Mouse (Mus musculus): ENCODE measurements at regions not wholly inside any gene's neighbourhood (a gene's known extent, or its start where the extent isn't known, plus 50 kb on each side); places are given as distances from the start of the nearest gene placed in this dataset.

DNA sequence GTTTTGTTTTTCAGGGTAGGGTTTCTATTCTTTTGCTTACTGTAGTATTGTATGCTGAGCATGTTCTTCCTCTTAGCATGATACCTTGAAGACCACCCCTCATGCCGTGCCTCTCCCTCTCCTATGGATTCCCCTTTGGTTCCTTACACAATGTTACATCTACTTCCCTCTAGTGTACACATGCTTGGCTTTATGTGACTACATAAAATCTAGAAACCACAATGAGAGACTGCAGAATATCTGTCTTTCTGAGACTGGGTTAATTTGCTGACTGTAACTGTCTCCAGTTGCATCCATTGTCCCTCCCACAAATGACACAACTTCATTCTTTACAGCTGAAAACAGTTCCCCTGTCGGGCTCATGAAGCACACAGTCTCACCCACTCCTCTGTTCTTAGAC is 78.8 kb upstream of the Supt20 start:
- Histone ChIP-seq H3K27me3 (replicated peaks) (no peaks in the 10 kb centered on the region), H3K9me3 (no peaks in the 10 kb centered on the region), H3K4me1 (no peaks in the 10 kb centered on the region), H3K9ac (no peak overlapping the region), H3K4me2 (no peak overlapping the region), H3K4me3 (replicated peaks) (no peak overlapping the region), H3K27ac (no peak overlapping the region), H3K36me3 (no peaks in the 10 kb centered on the region)
- WGBS, result 68% methylated on average over 2 of the region's 2 CpGs
- ATAC-seq (ENCODE audit: insufficient read depth, low FRiP score, low read depth), result no peak

DNA sequence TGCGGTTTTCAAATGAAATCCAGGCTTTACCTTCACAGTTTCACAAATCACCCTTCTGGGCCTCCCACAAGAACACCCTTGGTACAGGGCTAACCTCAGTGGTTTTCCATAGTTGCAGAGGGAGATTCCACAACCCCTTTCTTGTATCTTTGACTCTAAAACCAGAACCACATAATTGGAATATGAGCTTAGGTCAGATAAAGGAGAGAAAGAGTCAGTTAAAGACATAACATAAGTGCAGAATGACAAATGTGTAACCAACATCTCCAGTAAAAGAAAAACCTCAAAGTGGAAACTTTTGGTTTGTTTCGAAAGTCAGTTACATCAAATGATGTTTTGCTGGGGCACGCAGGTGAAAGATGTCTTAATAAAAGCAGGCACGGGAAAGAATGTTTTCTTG is 75.3 kb upstream of the Supt20 start:
- Histone ChIP-seq H3K9me3 (no peaks in the 10 kb centered on the region), H3K27me3 (replicated peaks) (no peaks in the 10 kb centered on the region), H3K36me3 (no peaks in the 10 kb centered on the region), H3K4me2 (no peak overlapping the region), H3K9ac (no peak overlapping the region), H3K27ac (no peak overlapping the region), H3K4me1 (no peaks in the 10 kb centered on the region), H3K4me3 (replicated peaks) (no peak overlapping the region)
- no peak for ATAC-seq (ENCODE audit: insufficient read depth, low FRiP score, low read depth)
- WGBS, result 92% methylated on average over 4 of the region's 4 CpGs

- Histone ChIP-seq H3K36me3 (no peaks in the 10 kb centered on the region), H3K4me1 (no peaks in the 10 kb centered on the region), H3K4me2 (no peak overlapping the region), H3K9ac (no peak overlapping the region), H3K27me3 (replicated peaks) (no peaks in the 10 kb centered on the region), H3K4me3 (replicated peaks) (no peak overlapping the region), H3K27ac (no peak overlapping the region), H3K9me3 (no peaks in the 10 kb centered on the region)
- WGBS, result 93% methylated on average over 4 of the region's 4 CpGs
- ATAC-seq (ENCODE audit: insufficient read depth, low FRiP score, low read depth), result no peak
These were observed 74.3 kb upstream of the Supt20 start for GRCm38 (mm10) chr3:54618286-54618685.

DNA sequence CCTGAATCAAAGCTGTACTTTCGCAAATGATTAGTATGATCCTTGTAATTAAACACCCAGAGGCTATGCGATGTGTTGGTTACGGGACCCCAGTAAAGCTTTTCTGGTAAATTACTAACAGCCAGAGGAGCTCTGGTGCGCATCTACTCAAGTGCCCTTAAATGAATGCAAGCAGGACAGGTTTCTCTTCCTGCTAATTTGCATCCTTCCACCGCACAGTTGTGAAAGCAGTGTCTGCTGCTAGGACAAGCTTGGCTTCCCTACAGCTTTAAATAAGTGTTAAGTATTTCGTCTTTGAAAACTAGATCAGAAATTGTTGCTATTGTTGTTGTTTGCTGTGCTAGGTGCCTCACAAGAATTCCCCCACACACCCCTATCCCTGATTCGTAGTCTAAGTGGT is 62.4 kb upstream of the Supt20 start:
- no peak for ATAC-seq (ENCODE audit: insufficient read depth, low FRiP score, low read depth)
- no peaks in the 10 kb centered on the region for H3K36me3 ChIP-seq
- H3K27ac ChIP-seq, result no peak overlapping the region
- 89% methylated on average over 7 of the region's 7 CpGs for WGBS
- H3K9me3 ChIP-seq, result no peaks in the 10 kb centered on the region
- H3K4me3 ChIP-seq (replicated peaks), result no peak overlapping the region
- H3K4me1 ChIP-seq, result no peaks in the 10 kb centered on the region
- no peak overlapping the region for H3K9ac ChIP-seq
- H3K27me3 ChIP-seq (replicated peaks), result no peaks in the 10 kb centered on the region
- no peak overlapping the region for H3K4me2 ChIP-seq

GRCm38 (mm10) chr3:54632731-54633130 is 59.9 kb upstream of the Supt20 start:
- Histone ChIP-seq H3K36me3 (no peaks in the 10 kb centered on the region), H3K4me3 (replicated peaks) (no peak overlapping the region), H3K27me3 (replicated peaks) (no peaks in the 10 kb centered on the region), H3K4me2 (no peak overlapping the region), H3K9me3 (no peaks in the 10 kb centered on the region), H3K9ac (no peak overlapping the region), H3K27ac (no peak overlapping the region), H3K4me1 (no peaks in the 10 kb centered on the region)
- WGBS, result 95% methylated on average over 13 of the region's 13 CpGs
- ATAC-seq (ENCODE audit: insufficient read depth, low FRiP score, low read depth), result no peak

DNA sequence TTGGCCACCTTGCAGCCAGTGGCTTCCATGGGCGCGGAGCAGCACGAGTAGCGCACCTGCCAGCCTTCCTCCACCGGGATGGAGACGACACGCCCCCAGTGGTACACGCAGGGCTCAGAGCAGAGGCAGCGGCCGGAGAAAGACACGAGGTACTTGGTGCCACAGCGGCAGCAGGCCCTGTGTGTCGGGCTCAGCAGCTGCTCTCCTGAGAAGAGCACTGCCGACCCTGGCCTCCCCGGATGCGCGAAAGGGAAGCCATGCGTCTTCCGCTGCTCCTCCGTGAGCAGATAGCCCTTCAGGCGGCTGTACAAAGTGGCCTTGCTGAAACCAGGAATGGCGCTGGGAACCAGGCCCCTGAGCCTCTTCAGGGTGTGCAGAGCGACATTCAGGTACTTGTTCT is 59.2 kb upstream of the Supt20 start:
- Histone ChIP-seq H3K4me1 (no peaks in the 10 kb centered on the region), H3K9ac (no peak overlapping the region), H3K36me3 (no peaks in the 10 kb centered on the region), H3K4me2 (no peak overlapping the region), H3K9me3 (no peaks in the 10 kb centered on the region), H3K27me3 (replicated peaks) (no peaks in the 10 kb centered on the region), H3K27ac (no peak overlapping the region), H3K4me3 (replicated peaks) (no peak overlapping the region)
- no peak for ATAC-seq (ENCODE audit: insufficient read depth, low FRiP score, low read depth)
- WGBS, result 90% methylated on average over 23 of the region's 23 CpGs

DNA sequence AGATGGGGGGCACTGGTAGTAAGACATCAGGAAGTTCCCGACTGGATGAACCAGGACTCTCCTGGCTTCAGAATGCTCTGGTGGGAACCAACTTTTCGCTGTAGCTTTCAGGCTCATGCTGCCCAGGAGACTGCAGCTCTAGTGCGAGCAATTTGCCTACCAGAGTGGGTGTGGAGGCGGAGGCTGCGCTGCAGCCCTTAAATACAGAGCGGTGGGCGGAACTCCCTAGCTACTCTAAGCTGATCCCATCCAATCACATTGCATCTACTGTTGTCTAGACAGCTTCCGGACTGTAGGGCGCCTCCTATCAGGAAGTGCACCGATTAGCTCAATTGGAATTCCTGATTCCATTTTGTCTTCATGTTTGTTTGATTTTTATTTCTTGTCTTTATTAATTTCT is 58.2 kb upstream of the Supt20 start:
- Histone ChIP-seq H3K27me3 (replicated peaks) (no peaks in the 10 kb centered on the region), H3K4me1 (no peaks in the 10 kb centered on the region), H3K4me2 (no peak overlapping the region), H3K4me3 (replicated peaks) (no peak overlapping the region), H3K27ac (no peak overlapping the region), H3K9me3 (no peaks in the 10 kb centered on the region), H3K36me3 (no peaks in the 10 kb centered on the region), H3K9ac (no peak overlapping the region)
- ATAC-seq (ENCODE audit: insufficient read depth, low FRiP score, low read depth), result no peak
- 95% methylated on average over 10 of the region's 10 CpGs for WGBS
